Mouse (Mus musculus): ENCODE data around the gene Grk2. TPM values are rescaled to one million over a fixed set of nuclear protein-coding genes. Genes with fewer than 3 reads are reported as not detected.

Gene Grk2
- 71.3 and 119 TPM in 2 replicates for polyA plus RNA-seq (2012; rRNA removed)

GRCm38 (mm10) chr19:4306190-4306577 lies at the start of gene Grk2:
Gene Grk2 (minus strand): TSS chr19:4306222.

GRCm38 (mm10) chr19:4282898-4283553 lies 23.0 kb downstream of the Grk2 start, which contains the start of gene Ankrd13d:
Gene Ankrd13d (minus strand): TSS chr19:4283137.

GRCm38 (mm10) chr19:4268566-4269361 lies 37.3 kb downstream of the Grk2 start, which contains the start of gene Ssh3:
Gene Ssh3 (minus strand): TSS chr19:4269180.

Other genes with a start within 250 kb of the Grk2 start
- 0.98 and 2.2 TPM in 2 replicates for gene Gstp3, start 246.7 kb downstream of the Grk2 start, polyA plus RNA-seq (2012; rRNA removed)
- 0.07 TPM in 1 of 2 replicates, not detected in the other for gene Cabp2, start 224.6 kb downstream of the Grk2 start, polyA plus RNA-seq (2012; rRNA removed)
- 33.8 and 35.4 TPM in 2 replicates for gene Cdk2ap2, start 209.0 kb downstream of the Grk2 start, polyA plus RNA-seq (2012; rRNA removed)
- gene Pitpnm1, start 206.2 kb downstream of the Grk2 start, polyA plus RNA-seq (2012; rRNA removed): 23.9 and 25.8 TPM in 2 replicates
- 53.3 and 100 TPM in 2 replicates for gene Aip, start 180.4 kb downstream of the Grk2 start, polyA plus RNA-seq (2012; rRNA removed)
- gene Gpr152, start 166.4 kb downstream of the Grk2 start, polyA plus RNA-seq (2012; rRNA removed): 0.02 and 0.06 TPM in 2 replicates
- 0.05 and 0.11 TPM in 2 replicates for gene Cabp4, start 162.2 kb downstream of the Grk2 start, polyA plus RNA-seq (2012; rRNA removed)
- gene Coro1b, start 157.6 kb downstream of the Grk2 start, polyA plus RNA-seq (2012; rRNA removed): 168 and 188 TPM in 2 replicates
- 2.7 and 3.3 TPM in 2 replicates for gene Ptprcap, start 152.6 kb downstream of the Grk2 start, polyA plus RNA-seq (2012; rRNA removed)
- gene Rps6kb2, start 142.9 kb downstream of the Grk2 start, polyA plus RNA-seq (2012; rRNA removed): 51.0 and 60.7 TPM in 2 replicates
- 3.5 and 4.1 TPM in 2 replicates for gene Carns1, start 130.7 kb downstream of the Grk2 start, polyA plus RNA-seq (2012; rRNA removed)
- gene Tbc1d10c, start 114.9 kb downstream of the Grk2 start, polyA plus RNA-seq (2012; rRNA removed): 1.8 and 2.9 TPM in 2 replicates
- 375 and 508 TPM in 2 replicates for gene Ppp1ca, start 114.2 kb downstream of the Grk2 start, polyA plus RNA-seq (2012; rRNA removed)
- gene Rad9a, start 104.6 kb downstream of the Grk2 start, polyA plus RNA-seq (2012; rRNA removed): 37.9 and 54.0 TPM in 2 replicates
- 2.9 and 11.1 TPM in 2 replicates for gene Clcf1, start 92.0 kb downstream of the Grk2 start, polyA plus RNA-seq (2012; rRNA removed)
- not detected in 2 replicates for gene AC109138.7, start 91.9 kb downstream of the Grk2 start, polyA plus RNA-seq (2012; rRNA removed)
- gene Pold4, start 74.3 kb downstream of the Grk2 start, polyA plus RNA-seq (2012; rRNA removed): 11.8 and 19.7 TPM in 2 replicates
- 14.4 and 16.9 TPM in 2 replicates for gene Ssh3, start 37.0 kb downstream of the Grk2 start, polyA plus RNA-seq (2012; rRNA removed)
- 16.2 and 18.8 TPM in 2 replicates for gene Ankrd13d, start 23.1 kb downstream of the Grk2 start, polyA plus RNA-seq (2012; rRNA removed)
- 56.7 and 88.6 TPM in 2 replicates for gene Kdm2a, start 92.1 kb upstream of the Grk2 start, polyA plus RNA-seq (2012; rRNA removed)
- gene Rhod, start 133.2 kb upstream of the Grk2 start, polyA plus RNA-seq (2012; rRNA removed): 10.2 and 16.9 TPM in 2 replicates
- gene Syt12, start 171.2 kb upstream of the Grk2 start, polyA plus RNA-seq (2012; rRNA removed): 0.84 and 0.85 TPM in 2 replicates
- not detected in 2 replicates for gene 2010003K11Rik, start 192.4 kb upstream of the Grk2 start, polyA plus RNA-seq (2012; rRNA removed)
- 7.6 and 12.2 TPM in 2 replicates for gene Pcx, start 204.2 kb upstream of the Grk2 start, polyA plus RNA-seq (2012; rRNA removed)